Mouse (Mus musculus) ES-Bruce4 (cell line): ENCODE measurements around the gene Lrrc26.

Source experiments
- CTCF ChIP-seq: IDR thresholded peaks from one replicate; pipeline ENCODE4 v1.8.1; 2011; ENCODE audit warnings: low read depth, low read length
- EP300 ChIP-seq: IDR thresholded peaks from 2 replicates; pipeline ENCODE4 v1.6.1; 2011; ENCODE audit warnings: low read depth, low read length; ENCODE audit not compliant: insufficient read depth

DNA sequence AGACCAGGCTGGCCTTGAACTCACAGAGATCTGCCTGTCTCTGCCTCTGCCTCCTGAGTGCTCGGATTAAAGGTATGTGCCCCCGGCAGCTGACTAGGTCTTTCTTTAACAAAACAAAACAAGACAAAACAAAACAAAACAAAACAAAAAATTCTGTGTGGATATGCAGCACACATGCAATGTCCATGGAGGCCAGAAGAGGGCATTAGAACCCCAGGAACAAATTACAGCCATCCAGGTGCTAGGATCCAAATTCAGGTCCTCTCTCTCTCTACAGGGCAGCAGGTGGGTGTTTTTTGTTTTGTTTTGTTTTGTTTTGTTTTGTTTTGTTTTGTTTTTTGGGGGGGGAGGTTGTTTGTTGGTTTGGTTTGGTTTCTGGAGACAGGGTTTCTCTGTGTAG, 30.8 kb upstream of the Lrrc26 start:
- TF ChIP-seq EP300, result no peak
- TF ChIP-seq CTCF, result peak; percentile 23
